Mouse (Mus musculus): ENCODE measurements around the gene Mgea5.

DNA sequence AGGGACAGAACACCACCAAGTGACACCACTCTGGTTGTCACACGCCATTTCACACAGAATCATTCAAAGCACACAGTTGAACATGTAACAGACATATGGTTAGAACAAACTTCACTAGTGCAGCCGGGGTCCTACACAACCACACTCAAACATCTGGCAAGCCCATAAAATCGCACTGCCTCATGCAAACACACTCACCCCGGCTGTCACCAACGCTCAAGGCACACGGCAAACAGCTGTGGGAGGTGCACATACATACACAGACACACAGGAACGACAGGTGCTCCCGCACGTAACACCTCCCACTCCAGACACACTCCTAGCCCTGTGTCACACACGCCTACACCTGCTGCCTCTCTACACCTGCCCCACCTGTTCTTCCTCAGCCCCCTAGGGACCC, 31.5 kb upstream of the Mgea5 start:
- TF ChIP-seq POLR2A (IDR thresholded peaks at IDR 0.05; ENCODE audit: insufficient read length, low read depth) (no peak), TCF3 (IDR thresholded peaks at IDR 0.05; ENCODE audit: insufficient read length, low read depth) (peak; percentile 8), USF1 (IDR thresholded peaks at IDR 0.05; ENCODE audit: low read depth) (no peak), E2F4 (IDR thresholded peaks at IDR 0.05; ENCODE audit: insufficient read depth) (no peak), POLR2AphosphoS2 (IDR thresholded peaks at IDR 0.05; ENCODE audit: insufficient read length, low read depth) (no peak), MYOG (IDR thresholded peaks at IDR 0.05; ENCODE audit: control insufficient read depth in 1 of 3, insufficient read depth in 1 of 3, insufficient read length in 2 of 3, low read depth in 2 of 3) (peak in 2 of 3 experiments; percentile 19 to 27), MAX (IDR thresholded peaks at IDR 0.05; ENCODE audit: low read depth) (no peak), MYOD1 (IDR thresholded peaks at IDR 0.05; ENCODE audit: control insufficient read depth in 1 of 3, insufficient read length in 2 of 3, low read depth in 2 of 3) (peak in 2 of 3 experiments; percentile 31 to 68), TCF12 (IDR thresholded peaks at IDR 0.05; ENCODE audit: insufficient read depth, poor library complexity, severe bottlenecking) (no peak), CEBPB (IDR thresholded peaks at IDR 0.05; ENCODE audit: insufficient read depth, poor library complexity, severe bottlenecking) (no peak)
